Mouse (Mus musculus): ENCODE data around the gene Ube2q1. TPM values are rescaled to one million over a fixed set of nuclear protein-coding genes. Genes with fewer than 3 reads are reported as not detected.

The Ube2q1 gene
- total and polyA plus RNA-seq, 2 experiments from 2014 or later: 9.2 to 53.2 TPM

GRCm38 (mm10) chr3:89784991-89785753 lies 11.8 kb downstream of the Ube2q1 start:
- Histone ChIP-seq H3K9me3 (ENCODE audit: low read length) (no peaks in the 10 kb centered on the region), H3K9ac (replicated peaks; ENCODE audit: low read length) (no peak overlapping the region), H3K4me2 (ENCODE audit: low read depth, low read length) (peak overlapping the region; percentile 25; the same call in 1 of the 2 replicates), H3K4me1 (ENCODE audit: insufficient read depth, low read length) (no peaks in the 10 kb centered on the region), H3K36me3 (ENCODE audit: insufficient read depth, low read length) (peaks cover 30% of the 10 kb centered on the region), H3K4me3 (ENCODE audit: low read length) (no peak overlapping the region), H3K27ac (0 out of 2 replicates have a peak overlapping the region, but pooled peaks have one; percentile 8), H3K27me3 (ENCODE audit: insufficient read depth, low read length) (no peaks in the 10 kb centered on the region)
- TF ChIP-seq CTCF (IDR thresholded peaks at IDR 0.05; ENCODE audit: low read depth): peak; percentile 87
- DNase-seq (ENCODE audit: low spot score) (peak; percentile 86), ATAC-seq (peak; percentile 88)
- WGBS: 15% methylated on average over 11 of the region's 11 CpGs

GRCm38 (mm10) chr3:89786275-89786674 lies 12.9 kb downstream of the Ube2q1 start:
- Histone ChIP-seq H3K9me3 (ENCODE audit: low read length) (no peaks in the 10 kb centered on the region), H3K4me1 (ENCODE audit: insufficient read depth, low read length) (no peaks in the 10 kb centered on the region), H3K36me3 (ENCODE audit: insufficient read depth, low read length) (peaks cover 19% of the 10 kb centered on the region), H3K4me2 (ENCODE audit: low read depth, low read length) (no peak overlapping the region), H3K27me3 (ENCODE audit: insufficient read depth, low read length) (no peaks in the 10 kb centered on the region), H3K9ac (replicated peaks; ENCODE audit: low read length) (no peak overlapping the region), H3K27ac (no peak overlapping the region), H3K4me3 (ENCODE audit: low read length) (no peak overlapping the region)
- no peak for DNase-seq (ENCODE audit: low spot score)
- no peak for TF ChIP-seq CTCF (IDR thresholded peaks at IDR 0.05; ENCODE audit: low read depth)
- ATAC-seq: no peak
- 80% methylated on average over 6 of the region's 6 CpGs for WGBS

- H3K27ac ChIP-seq: no peak overlapping the region
- H3K36me3 ChIP-seq (ENCODE audit: insufficient read depth, low read length): no peaks in the 10 kb centered on the region
- no peak for ATAC-seq
- H3K9ac ChIP-seq (replicated peaks; ENCODE audit: low read length): no peak overlapping the region
- H3K9me3 ChIP-seq (ENCODE audit: low read length): no peaks in the 10 kb centered on the region
- peak; percentile 19 for TF ChIP-seq CTCF (IDR thresholded peaks at IDR 0.05; ENCODE audit: low read depth)
- DNase-seq (ENCODE audit: low spot score): no peak
- 62% methylated on average over 16 of the region's 16 CpGs for WGBS
- H3K4me3 ChIP-seq (ENCODE audit: low read length): no peak overlapping the region
- no peak overlapping the region for H3K4me2 ChIP-seq (ENCODE audit: low read depth, low read length)
- no peaks in the 10 kb centered on the region for H3K4me1 ChIP-seq (ENCODE audit: insufficient read depth, low read length)
- no peaks in the 10 kb centered on the region for H3K27me3 ChIP-seq (ENCODE audit: insufficient read depth, low read length)
Measured at GRCm38 (mm10) chr3:89788680-89789352, 15.4 kb downstream of the Ube2q1 start.

GRCm38 (mm10) chr3:89794616-89795015 lies 21.2 kb downstream of the Ube2q1 start:
- Histone ChIP-seq H3K4me1 (ENCODE audit: insufficient read depth, low read length) (no peaks in the 10 kb centered on the region), H3K4me3 (ENCODE audit: low read length) (no peak overlapping the region), H3K9ac (replicated peaks; ENCODE audit: low read length) (no peak overlapping the region), H3K27ac (no peak overlapping the region), H3K36me3 (ENCODE audit: insufficient read depth, low read length) (no peaks in the 10 kb centered on the region), H3K4me2 (ENCODE audit: low read depth, low read length) (no peak overlapping the region), H3K27me3 (ENCODE audit: insufficient read depth, low read length) (no peaks in the 10 kb centered on the region), H3K9me3 (ENCODE audit: low read length) (no peaks in the 10 kb centered on the region)
- WGBS: 52% methylated on average over 2 of the region's 2 CpGs
- ATAC-seq: no peak
- no peak for DNase-seq (ENCODE audit: low spot score)
- TF ChIP-seq CTCF (IDR thresholded peaks at IDR 0.05; ENCODE audit: low read depth): no peak

GRCm38 (mm10) chr3:89795746-89796145 lies 22.3 kb downstream of the Ube2q1 start:
- no peaks in the 10 kb centered on the region for H3K27me3 ChIP-seq (ENCODE audit: insufficient read depth, low read length)

GRCm38 (mm10) chr3:89796358-89796757 lies 22.9 kb downstream of the Ube2q1 start:
- H3K4me1 ChIP-seq (ENCODE audit: insufficient read depth, low read length): no peaks in the 10 kb centered on the region
- WGBS: 50% methylated on average over 4 of the region's 4 CpGs
- ATAC-seq: no peak
- no peaks in the 10 kb centered on the region for H3K36me3 ChIP-seq (ENCODE audit: insufficient read depth, low read length)
- H3K9me3 ChIP-seq (ENCODE audit: low read length): no peaks in the 10 kb centered on the region
- TF ChIP-seq CTCF (IDR thresholded peaks at IDR 0.05; ENCODE audit: low read depth): no peak
- no peak overlapping the region for H3K9ac ChIP-seq (replicated peaks; ENCODE audit: low read length)
- H3K27ac ChIP-seq: no peak overlapping the region
- H3K4me3 ChIP-seq (ENCODE audit: low read length): no peak overlapping the region
- no peak for DNase-seq (ENCODE audit: low spot score)
- H3K27me3 ChIP-seq (ENCODE audit: insufficient read depth, low read length): no peaks in the 10 kb centered on the region
- no peak overlapping the region for H3K4me2 ChIP-seq (ENCODE audit: low read depth, low read length)

More at GRCm38 (mm10) chr3:89795746-89796145, 22.3 kb downstream of the Ube2q1 start:
- ATAC-seq: no peak
- Histone ChIP-seq H3K4me1 (ENCODE audit: insufficient read depth, low read length) (no peaks in the 10 kb centered on the region), H3K9ac (replicated peaks; ENCODE audit: low read length) (no peak overlapping the region), H3K4me2 (ENCODE audit: low read depth, low read length) (no peak overlapping the region), H3K36me3 (ENCODE audit: insufficient read depth, low read length) (no peaks in the 10 kb centered on the region), H3K27ac (no peak overlapping the region), H3K9me3 (ENCODE audit: low read length) (no peaks in the 10 kb centered on the region), H3K4me3 (ENCODE audit: low read length) (no peak overlapping the region)
- DNase-seq (ENCODE audit: low spot score): peak; percentile 11
- peak; percentile 45 for TF ChIP-seq CTCF (IDR thresholded peaks at IDR 0.05; ENCODE audit: low read depth)
- WGBS: 53% methylated on average over 5 of the region's 5 CpGs

Data from hindbrain, postnatal 0 days (tissue).